Mouse (Mus musculus): Measurements from ENCODE around the gene Hint1. TPM values are rescaled to one million over a fixed set of nuclear protein-coding genes. Genes with fewer than 3 reads are reported as not detected.

The Hint1 gene
- polyA plus RNA-seq, 1 experiment from 2014 or later, result 611 TPM

- no peak overlapping the region for H3K27ac ChIP-seq (replicated peaks; ENCODE audit: low read depth, low read length)
- H3K4me1 ChIP-seq (ENCODE audit: control insufficient read depth, insufficient read depth, low read length), result no peaks in the 10 kb centered on the region
- ATAC-seq (ENCODE audit: insufficient number of reproducible peaks, low FRiP score, low TSS enrichment, low read depth), result no peak
- H3K4me2 ChIP-seq (ENCODE audit: low read depth, severe bottlenecking), result no peak overlapping the region
- peaks cover 2% of the 10 kb centered on the region; the same call in 1 of the 2 replicates for H3K27me3 ChIP-seq (ENCODE audit: control insufficient read depth, insufficient read depth, low read length)
- no peak overlapping the region for H3K4me3 ChIP-seq (ENCODE audit: low read depth, low read length)
- H3K9ac ChIP-seq (ENCODE audit: low read length), result no peak overlapping the region
- no peak for DNase-seq (ENCODE audit: low spot score)
- no peaks in the 10 kb centered on the region for H3K9me3 ChIP-seq (ENCODE audit: control insufficient read depth, low read length)
- WGBS, result 76% methylated on average over 4 of the region's 4 CpGs
- H3K36me3 ChIP-seq (ENCODE audit: control insufficient read depth, insufficient read depth, low read length), result no peaks in the 10 kb centered on the region; the same call in 1 of the 2 replicates
Observed at GRCm38 (mm10) chr11:54905931-54906330, 39.7 kb downstream of the Hint1 start.

- ATAC-seq (ENCODE audit: insufficient number of reproducible peaks, low FRiP score, low TSS enrichment, low read depth), result no peak
- H3K27ac ChIP-seq (replicated peaks; ENCODE audit: low read depth, low read length), result no peak overlapping the region
Observed at GRCm38 (mm10) chr11:54906466-54906865, 40.3 kb downstream of the Hint1 start.

GRCm38 (mm10) chr11:54907259-54907658 lies 41.1 kb downstream of the Hint1 start:
- no peaks in the 10 kb centered on the region for H3K9me3 ChIP-seq (ENCODE audit: control insufficient read depth, low read length)
- H3K4me1 ChIP-seq (ENCODE audit: control insufficient read depth, insufficient read depth, low read length), result no peaks in the 10 kb centered on the region
- no peak overlapping the region for H3K4me3 ChIP-seq (ENCODE audit: low read depth, low read length)
- H3K36me3 ChIP-seq (ENCODE audit: control insufficient read depth, insufficient read depth, low read length), result no peaks in the 10 kb centered on the region; the same call in 1 of the 2 replicates
- WGBS, result 82% methylated on average over 5 of the region's 5 CpGs
- H3K27ac ChIP-seq (replicated peaks; ENCODE audit: low read depth, low read length), result no peak overlapping the region
- peaks cover 1% of the 10 kb centered on the region; the same call in 1 of the 2 replicates for H3K27me3 ChIP-seq (ENCODE audit: control insufficient read depth, insufficient read depth, low read length)
- ATAC-seq (ENCODE audit: insufficient number of reproducible peaks, low FRiP score, low TSS enrichment, low read depth) (no peak), DNase-seq (ENCODE audit: low spot score) (no peak)
- H3K9ac ChIP-seq (ENCODE audit: low read length), result no peak overlapping the region
- H3K4me2 ChIP-seq (ENCODE audit: low read depth, severe bottlenecking), result no peak overlapping the region

More at GRCm38 (mm10) chr11:54906466-54906865, 40.3 kb downstream of the Hint1 start:
- H3K4me1 ChIP-seq (ENCODE audit: control insufficient read depth, insufficient read depth, low read length), result no peaks in the 10 kb centered on the region
- H3K4me2 ChIP-seq (ENCODE audit: low read depth, severe bottlenecking), result no peak overlapping the region
- no peak overlapping the region for H3K9ac ChIP-seq (ENCODE audit: low read length)
- no peaks in the 10 kb centered on the region for H3K9me3 ChIP-seq (ENCODE audit: control insufficient read depth, low read length)
- WGBS, result 81% methylated on average over 4 of the region's 4 CpGs
- peaks cover 2% of the 10 kb centered on the region; the same call in 1 of the 2 replicates for H3K27me3 ChIP-seq (ENCODE audit: control insufficient read depth, insufficient read depth, low read length)
- no peaks in the 10 kb centered on the region; the same call in 1 of the 2 replicates for H3K36me3 ChIP-seq (ENCODE audit: control insufficient read depth, insufficient read depth, low read length)
- H3K4me3 ChIP-seq (ENCODE audit: low read depth, low read length), result no peak overlapping the region
- no peak for DNase-seq (ENCODE audit: low spot score)

- WGBS, result 90% methylated on average over 11 of the region's 11 CpGs
Observed at GRCm38 (mm10) chr11:54909273-54909672, 43.1 kb downstream of the Hint1 start.

GRCm38 (mm10) chr11:54910081-54910665 lies 44.0 kb downstream of the Hint1 start:
- Histone ChIP-seq H3K9me3 (ENCODE audit: control insufficient read depth, low read length) (no peaks in the 10 kb centered on the region), H3K27ac (replicated peaks; ENCODE audit: low read depth, low read length) (no peak overlapping the region), H3K27me3 (ENCODE audit: control insufficient read depth, insufficient read depth, low read length) (no peaks in the 10 kb centered on the region), H3K4me3 (ENCODE audit: low read depth, low read length) (no peak overlapping the region), H3K4me1 (ENCODE audit: control insufficient read depth, insufficient read depth, low read length) (no peaks in the 10 kb centered on the region), H3K4me2 (ENCODE audit: low read depth, severe bottlenecking) (no peak overlapping the region), H3K9ac (ENCODE audit: low read length) (no peak overlapping the region), H3K36me3 (ENCODE audit: control insufficient read depth, insufficient read depth, low read length) (peaks cover 3% of the 10 kb centered on the region; the same call in 1 of the 2 replicates)
- DNase-seq (ENCODE audit: low spot score) (no peak), ATAC-seq (ENCODE audit: insufficient number of reproducible peaks, low FRiP score, low TSS enrichment, low read depth) (no peak)
- 87% methylated on average over 12 of the region's 12 CpGs for WGBS

More at GRCm38 (mm10) chr11:54909273-54909672, 43.1 kb downstream of the Hint1 start:
- Histone ChIP-seq H3K4me3 (ENCODE audit: low read depth, low read length) (no peak overlapping the region), H3K9me3 (ENCODE audit: control insufficient read depth, low read length) (no peaks in the 10 kb centered on the region), H3K27me3 (ENCODE audit: control insufficient read depth, insufficient read depth, low read length) (no peaks in the 10 kb centered on the region), H3K4me2 (ENCODE audit: low read depth, severe bottlenecking) (no peak overlapping the region), H3K4me1 (ENCODE audit: control insufficient read depth, insufficient read depth, low read length) (no peaks in the 10 kb centered on the region), H3K27ac (replicated peaks; ENCODE audit: low read depth, low read length) (no peak overlapping the region), H3K36me3 (ENCODE audit: control insufficient read depth, insufficient read depth, low read length) (no peaks in the 10 kb centered on the region; the same call in 1 of the 2 replicates), H3K9ac (ENCODE audit: low read length) (no peak overlapping the region)
- ATAC-seq (ENCODE audit: insufficient number of reproducible peaks, low FRiP score, low TSS enrichment, low read depth), result no peak
- no peak for DNase-seq (ENCODE audit: low spot score)

- Histone ChIP-seq H3K36me3 (ENCODE audit: control insufficient read depth, insufficient read depth, low read length) (peaks cover 3% of the 10 kb centered on the region; the same call in 1 of the 2 replicates), H3K4me1 (ENCODE audit: control insufficient read depth, insufficient read depth, low read length) (no peaks in the 10 kb centered on the region), H3K4me3 (ENCODE audit: low read depth, low read length) (no peak overlapping the region), H3K9ac (ENCODE audit: low read length) (no peak overlapping the region), H3K27ac (replicated peaks; ENCODE audit: low read depth, low read length) (no peak overlapping the region), H3K27me3 (ENCODE audit: control insufficient read depth, insufficient read depth, low read length) (no peaks in the 10 kb centered on the region), H3K9me3 (ENCODE audit: control insufficient read depth, low read length) (no peaks in the 10 kb centered on the region), H3K4me2 (ENCODE audit: low read depth, severe bottlenecking) (no peak overlapping the region)
- DNase-seq (ENCODE audit: low spot score) (no peak), ATAC-seq (ENCODE audit: insufficient number of reproducible peaks, low FRiP score, low TSS enrichment, low read depth) (no peak)
- 94% methylated on average over 3 of the region's 3 CpGs for WGBS
Observed at GRCm38 (mm10) chr11:54911201-54911600, 45.0 kb downstream of the Hint1 start.

- Histone ChIP-seq H3K9me3 (ENCODE audit: control insufficient read depth, low read length) (no peaks in the 10 kb centered on the region), H3K27ac (replicated peaks; ENCODE audit: low read depth, low read length) (no peak overlapping the region), H3K4me2 (ENCODE audit: low read depth, severe bottlenecking) (no peak overlapping the region), H3K36me3 (ENCODE audit: control insufficient read depth, insufficient read depth, low read length) (peaks cover 3% of the 10 kb centered on the region; the same call in 1 of the 2 replicates), H3K4me1 (ENCODE audit: control insufficient read depth, insufficient read depth, low read length) (no peaks in the 10 kb centered on the region), H3K4me3 (ENCODE audit: low read depth, low read length) (no peak overlapping the region), H3K27me3 (ENCODE audit: control insufficient read depth, insufficient read depth, low read length) (no peaks in the 10 kb centered on the region), H3K9ac (ENCODE audit: low read length) (no peak overlapping the region)
- ATAC-seq (ENCODE audit: insufficient number of reproducible peaks, low FRiP score, low TSS enrichment, low read depth), result no peak
- DNase-seq (ENCODE audit: low spot score), result no peak
- 88% methylated on average over 7 of the region's 7 CpGs for WGBS
Observed at GRCm38 (mm10) chr11:54911671-54912502, 45.7 kb downstream of the Hint1 start.

- WGBS, result 88% methylated on average over 9 of the region's 9 CpGs
- ATAC-seq (ENCODE audit: insufficient number of reproducible peaks, low FRiP score, low TSS enrichment, low read depth) (no peak), DNase-seq (ENCODE audit: low spot score) (no peak)
- no peaks in the 10 kb centered on the region for H3K27me3 ChIP-seq (ENCODE audit: control insufficient read depth, insufficient read depth, low read length)
- H3K4me2 ChIP-seq (ENCODE audit: low read depth, severe bottlenecking), result no peak overlapping the region
- H3K36me3 ChIP-seq (ENCODE audit: control insufficient read depth, insufficient read depth, low read length), result peaks cover 3% of the 10 kb centered on the region; the same call in 1 of the 2 replicates
- H3K4me3 ChIP-seq (ENCODE audit: low read depth, low read length), result no peak overlapping the region
- H3K4me1 ChIP-seq (ENCODE audit: control insufficient read depth, insufficient read depth, low read length), result no peaks in the 10 kb centered on the region
- H3K9me3 ChIP-seq (ENCODE audit: control insufficient read depth, low read length), result no peaks in the 10 kb centered on the region
- H3K9ac ChIP-seq (ENCODE audit: low read length), result no peak overlapping the region
- no peak overlapping the region for H3K27ac ChIP-seq (replicated peaks; ENCODE audit: low read depth, low read length)
Observed at GRCm38 (mm10) chr11:54912503-54913316, 46.5 kb downstream of the Hint1 start.

Measured in limb, embryonic 11.5 days (tissue).